Mouse (Mus musculus): Measurements from ENCODE around the gene Ganab.

The Ganab gene

DNA sequence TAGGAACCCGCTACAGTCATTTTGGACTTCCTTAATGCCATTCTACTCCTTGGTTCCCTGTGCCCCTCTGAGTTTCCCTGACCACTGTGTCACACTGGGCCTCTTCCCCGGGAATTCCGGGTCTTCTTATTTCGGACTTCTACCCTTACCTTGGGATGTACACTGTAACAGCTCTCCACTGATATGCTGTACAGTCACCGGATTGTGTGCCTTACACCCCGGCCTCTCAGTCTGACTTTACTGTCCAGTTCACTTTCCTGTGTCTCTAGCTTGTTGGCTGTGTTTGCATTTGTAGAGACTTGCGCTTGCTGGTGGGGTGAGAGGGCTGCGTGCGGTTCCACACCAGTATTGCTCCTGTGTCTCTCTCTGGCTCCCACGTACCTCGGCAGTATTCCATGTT is 32.2 kb downstream of the Ganab start:
- no peak for DNase-seq

DNA sequence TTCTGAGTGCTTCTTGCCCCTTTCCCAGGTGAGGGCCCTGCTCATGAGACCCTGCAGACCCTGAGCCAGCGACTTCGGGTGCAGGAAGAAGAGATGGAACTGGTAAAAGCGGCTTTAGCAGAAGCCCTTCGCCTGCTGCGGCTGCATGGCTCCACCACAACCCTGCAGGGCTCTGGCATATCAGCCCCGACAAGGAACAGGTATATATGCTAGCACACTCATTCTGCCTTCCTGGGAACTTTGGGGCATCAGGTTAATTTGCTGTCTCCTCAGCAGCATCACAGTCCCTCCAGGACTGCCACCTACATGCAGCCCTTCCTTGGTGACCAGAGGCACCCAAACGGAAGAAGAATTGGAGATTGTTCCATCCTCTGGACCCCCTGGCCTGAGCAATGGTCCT is 32.9 kb downstream of the Ganab start:
- no peak for DNase-seq

DNA sequence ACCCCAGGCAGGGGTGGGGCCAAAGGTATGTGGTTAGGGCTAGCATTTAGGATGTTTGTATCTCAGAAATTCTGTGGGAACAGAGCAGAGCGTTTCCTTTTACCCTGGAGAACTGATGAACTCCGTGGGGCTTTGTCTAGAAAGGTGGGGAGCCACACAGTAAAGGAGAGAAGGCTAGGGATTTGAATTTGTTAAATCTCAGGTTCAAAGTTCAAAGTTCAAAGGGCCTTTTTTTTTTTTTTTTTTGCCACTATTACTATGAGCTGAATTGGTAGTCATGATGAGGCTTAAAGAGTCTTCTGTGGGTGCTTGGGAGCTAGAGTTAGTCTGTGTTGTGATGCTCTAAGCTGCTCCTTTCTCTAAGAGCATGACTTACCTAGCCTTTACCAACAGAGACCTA is 38.9 kb downstream of the Ganab start:
- no peak for DNase-seq

DNA sequence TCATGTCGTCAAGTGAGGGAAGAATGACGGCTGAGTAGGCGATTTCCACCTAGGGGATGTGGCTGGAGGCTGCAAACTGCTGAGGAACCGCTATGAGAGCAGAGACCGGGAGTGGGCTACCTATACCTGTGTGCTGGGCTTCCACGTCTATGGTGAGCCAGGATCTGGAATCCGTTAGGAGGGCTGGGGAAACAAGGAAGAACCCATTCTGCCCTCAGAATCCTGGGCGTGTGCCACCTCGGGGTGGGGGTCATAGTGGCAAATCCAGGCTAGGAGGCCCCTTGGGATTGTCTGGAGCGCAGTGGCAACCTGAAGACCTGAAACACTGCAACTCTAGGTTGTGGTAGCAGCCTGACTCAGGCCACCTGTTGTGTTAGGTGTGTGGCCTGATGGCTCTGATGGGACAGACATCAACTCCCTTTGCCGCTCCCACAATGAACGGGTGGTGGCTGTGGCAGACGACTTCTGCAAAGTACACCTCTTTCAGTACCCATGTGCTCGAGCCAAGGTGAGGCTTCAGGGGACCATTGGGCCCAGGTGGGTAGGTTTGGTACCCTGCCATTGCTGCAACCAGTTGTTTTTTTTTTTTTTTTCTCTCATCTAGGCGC is 42.8 kb downstream of the Ganab start:
- no peak for DNase-seq

DNA sequence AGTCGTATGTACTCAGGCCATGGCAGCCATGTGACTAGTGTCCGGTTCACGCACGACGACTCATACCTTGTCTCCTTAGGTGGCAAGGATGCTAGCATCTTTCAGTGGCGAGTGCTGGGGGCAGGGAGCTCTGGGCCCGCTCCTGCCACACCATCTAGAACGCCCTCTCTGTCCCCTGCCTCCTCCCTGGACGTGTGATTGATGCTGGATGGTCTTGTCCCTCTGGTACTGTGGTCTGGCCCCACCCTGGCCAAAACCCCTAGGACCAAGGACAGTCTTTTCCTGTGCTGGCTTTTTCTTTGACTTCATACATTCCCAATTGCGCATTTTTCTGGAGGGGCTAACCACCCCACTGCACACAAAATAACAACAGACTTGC is 43.3 kb downstream of the Ganab start:
- DNase-seq: no peak

DNA sequence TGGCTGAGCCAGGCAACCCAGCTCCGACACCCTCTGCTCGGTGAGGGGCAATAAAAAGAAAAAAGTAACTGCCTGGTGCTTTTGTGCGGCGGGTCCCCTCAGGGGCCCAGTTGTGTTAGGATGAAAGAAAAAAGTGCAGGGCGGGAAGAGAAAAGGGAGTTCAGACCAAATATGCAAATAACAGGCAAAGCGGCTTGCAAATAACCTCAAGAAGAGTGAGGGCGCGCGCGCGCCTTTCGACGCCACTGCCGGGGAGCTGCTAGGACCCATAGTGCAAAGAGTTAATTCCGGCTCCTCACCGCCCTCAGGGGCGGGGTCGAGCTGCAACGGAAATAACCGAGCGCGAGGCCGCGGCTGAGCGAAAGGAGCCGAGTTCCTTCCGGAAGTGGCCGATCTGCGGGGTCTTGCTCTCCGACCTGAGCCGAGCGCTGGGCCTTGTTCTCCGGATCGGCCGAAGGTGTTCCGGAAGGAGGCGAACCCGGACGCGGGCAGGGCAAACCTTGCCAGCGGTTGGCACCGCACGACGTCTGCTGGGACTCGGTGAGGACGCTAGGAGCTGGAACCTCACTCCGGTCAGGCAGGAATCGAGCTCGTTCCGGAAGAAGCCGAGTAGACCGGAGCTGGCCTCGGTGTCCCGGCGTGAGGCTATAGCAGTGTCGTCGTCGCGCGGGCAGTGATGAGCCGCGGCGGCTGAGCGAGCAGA is 43.8 kb downstream of the Ganab start, which contains the start of gene Mta2:
Mta2 (plus strand) TSS at position 361 of the 703 bp plus-strand sequence.
- peak; percentile 94 for DNase-seq

DNA sequence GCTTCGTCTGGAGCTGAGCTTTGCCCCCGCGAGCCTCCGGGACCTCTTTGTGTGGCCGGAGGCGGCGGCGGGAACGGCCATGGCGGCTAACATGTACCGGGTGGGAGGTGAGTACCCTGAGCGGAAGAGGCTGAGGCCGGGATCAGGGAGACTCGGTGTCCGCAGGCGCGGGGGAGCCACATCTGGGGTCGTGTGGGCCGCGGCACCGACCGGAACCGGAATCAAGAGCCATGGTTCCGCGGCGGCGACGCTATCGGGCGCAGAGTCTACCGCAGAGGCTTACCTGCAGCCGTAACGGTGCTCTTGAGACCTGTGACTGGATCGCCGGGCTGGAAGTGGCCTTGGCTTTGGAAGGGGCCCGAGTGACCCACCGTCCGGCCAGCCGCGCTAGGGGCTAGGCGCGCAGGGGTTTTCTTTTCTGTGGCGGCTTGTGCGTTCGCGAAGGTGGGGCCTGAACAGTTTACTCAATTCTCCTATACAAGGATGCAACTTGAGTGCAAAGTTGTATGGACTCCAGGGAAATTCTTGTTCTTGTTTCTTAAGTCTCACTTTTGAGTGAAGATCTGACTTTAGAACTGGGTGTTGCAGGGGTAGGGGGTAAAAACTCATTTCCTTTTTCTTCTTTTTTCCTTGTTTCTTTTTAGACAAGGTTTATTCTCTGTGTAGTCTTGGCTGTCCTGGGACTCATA is 44.5 kb downstream of the Ganab start:
- DNase-seq: peak; percentile 51

DNA sequence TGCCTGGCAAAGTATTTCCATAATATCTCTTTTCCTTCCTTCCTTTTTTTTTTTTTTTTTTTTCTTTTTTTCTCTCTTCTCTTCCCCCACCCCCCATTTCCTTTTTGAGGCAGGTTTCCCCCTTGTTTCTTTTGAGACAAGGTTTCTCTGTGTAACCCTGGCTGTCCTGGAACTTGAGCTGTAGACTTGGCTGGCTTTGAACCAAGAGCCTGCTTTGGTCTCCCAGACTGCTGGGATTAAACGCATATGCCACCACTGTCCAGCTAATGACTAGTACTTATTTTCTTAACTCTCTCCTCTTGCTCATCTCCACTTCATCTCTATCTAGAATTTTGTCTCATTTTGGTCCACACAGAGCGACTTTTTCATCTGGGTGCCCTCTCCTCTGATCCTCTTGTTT is 45.2 kb downstream of the Ganab start:
- DNase-seq: no peak

DNA sequence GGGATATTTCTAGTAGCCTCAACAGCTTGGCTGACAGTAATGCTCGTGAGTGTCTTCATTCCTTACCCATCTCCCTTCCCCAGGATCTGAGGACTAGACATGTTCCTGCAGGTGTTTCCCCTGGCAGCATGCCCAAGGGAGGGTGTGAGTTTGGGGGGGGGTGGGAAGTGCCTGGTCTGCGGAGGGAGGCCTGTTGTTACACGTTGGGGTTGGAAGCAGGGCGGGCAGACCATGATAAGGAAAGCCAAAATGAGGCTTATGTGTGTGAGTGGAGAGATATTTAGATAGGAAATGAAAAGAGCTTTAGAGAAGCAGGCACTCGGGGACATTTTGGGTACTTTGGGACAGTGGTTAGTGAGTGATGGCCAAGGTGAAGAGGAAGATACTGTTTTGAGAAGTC is 46.2 kb downstream of the Ganab start:
- no peak for DNase-seq

DNA sequence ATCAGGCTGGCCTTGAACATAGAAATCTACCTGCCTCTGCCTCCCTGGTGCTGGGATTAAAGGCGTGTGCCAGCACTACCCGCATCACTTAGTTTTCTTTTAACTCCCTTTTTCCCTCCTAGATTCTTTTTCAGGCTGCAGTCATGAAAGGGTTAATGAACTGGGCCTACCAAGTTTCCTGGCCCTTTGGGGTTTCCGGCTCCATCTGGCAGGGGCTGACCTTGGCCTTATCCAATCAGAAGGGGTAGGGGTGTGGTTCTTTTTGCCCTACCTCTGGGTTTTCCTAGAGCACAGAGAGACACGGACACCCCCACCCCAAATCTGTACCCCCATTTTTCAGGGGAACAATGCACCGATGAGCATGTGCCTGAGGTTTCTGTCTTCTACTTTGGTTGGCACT is 46.9 kb downstream of the Ganab start:
- DNase-seq: no peak

DNA sequence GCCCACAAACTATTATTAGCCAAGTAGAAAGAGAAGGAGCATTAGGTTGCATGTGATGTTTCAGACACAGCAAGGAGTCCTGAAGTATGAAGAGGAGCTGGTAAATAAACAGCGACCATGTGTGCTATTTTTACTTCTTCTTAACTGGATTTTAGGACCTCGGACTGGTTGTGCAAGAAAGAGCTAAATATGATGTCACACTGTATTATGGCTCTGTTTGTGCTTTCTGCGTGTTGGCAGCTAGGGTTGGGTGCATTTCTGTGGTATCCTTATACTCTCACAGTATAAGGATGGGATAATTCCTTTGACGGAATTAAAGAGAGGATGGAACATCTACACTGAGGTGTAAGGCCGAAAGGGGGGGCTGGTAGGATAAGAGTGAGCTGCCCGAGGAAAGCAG is 47.4 kb downstream of the Ganab start:
- DNase-seq: no peak

DNA sequence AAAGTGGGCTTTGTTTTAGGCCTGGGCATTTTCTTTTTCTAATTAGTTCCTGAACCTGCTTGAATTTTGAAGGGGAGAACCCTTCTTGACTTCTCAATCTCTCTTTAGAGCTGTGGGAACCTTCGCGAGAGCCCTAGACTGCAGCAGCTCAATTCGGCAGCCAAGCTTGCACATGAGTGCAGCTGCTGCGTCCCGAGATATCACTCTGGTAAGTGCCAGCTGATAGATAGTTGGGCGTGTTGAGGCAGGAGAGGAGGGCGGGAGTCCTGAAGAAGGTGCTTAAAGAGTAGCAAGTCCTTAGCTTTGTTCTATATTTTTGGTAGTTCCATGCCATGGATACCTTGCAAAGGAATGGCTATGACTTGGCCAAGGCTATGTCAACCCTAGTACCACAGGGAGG is 49.1 kb downstream of the Ganab start:
- DNase-seq: no peak

DNA sequence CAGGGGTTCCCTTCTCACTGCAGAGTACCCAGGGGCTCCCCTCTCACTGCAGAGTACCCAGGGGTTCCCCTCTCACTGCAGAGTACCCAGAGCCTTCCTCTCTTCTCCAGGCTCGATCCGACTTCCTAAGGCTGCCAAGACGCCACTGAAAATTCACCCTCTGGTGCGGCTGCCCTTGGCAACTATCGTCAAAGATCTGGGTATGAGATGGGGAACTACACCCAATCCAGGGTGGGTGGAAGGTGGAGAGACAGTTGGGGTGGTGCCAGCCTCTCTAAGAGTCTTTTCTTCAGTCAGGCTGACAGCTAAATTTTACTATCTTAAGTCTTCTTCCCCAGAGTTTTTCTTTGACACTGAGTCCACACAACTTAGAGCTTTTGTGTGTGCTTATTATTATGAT is 52.3 kb downstream of the Ganab start:
- no peak for DNase-seq

DNA sequence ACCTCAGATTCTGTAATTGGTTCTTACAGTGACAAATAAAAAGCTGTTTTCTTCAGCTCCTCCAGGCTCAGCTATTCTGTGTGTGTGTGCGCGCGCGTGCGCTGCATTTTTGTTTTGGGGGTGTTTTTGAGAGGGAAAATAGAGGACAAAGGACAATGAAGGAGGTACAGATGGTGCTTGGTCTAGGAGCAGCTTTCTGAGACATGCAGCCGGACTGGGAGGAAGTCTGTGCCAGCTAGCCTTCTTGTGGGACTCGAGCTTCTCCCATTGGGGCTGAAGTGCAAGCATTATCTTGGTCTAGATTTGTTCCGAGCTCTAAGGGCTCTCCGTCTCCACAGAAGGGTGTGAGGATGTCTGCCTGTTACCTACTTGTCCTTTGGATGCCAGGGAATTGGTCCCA is 54.4 kb downstream of the Ganab start:
- no peak for DNase-seq

DNA sequence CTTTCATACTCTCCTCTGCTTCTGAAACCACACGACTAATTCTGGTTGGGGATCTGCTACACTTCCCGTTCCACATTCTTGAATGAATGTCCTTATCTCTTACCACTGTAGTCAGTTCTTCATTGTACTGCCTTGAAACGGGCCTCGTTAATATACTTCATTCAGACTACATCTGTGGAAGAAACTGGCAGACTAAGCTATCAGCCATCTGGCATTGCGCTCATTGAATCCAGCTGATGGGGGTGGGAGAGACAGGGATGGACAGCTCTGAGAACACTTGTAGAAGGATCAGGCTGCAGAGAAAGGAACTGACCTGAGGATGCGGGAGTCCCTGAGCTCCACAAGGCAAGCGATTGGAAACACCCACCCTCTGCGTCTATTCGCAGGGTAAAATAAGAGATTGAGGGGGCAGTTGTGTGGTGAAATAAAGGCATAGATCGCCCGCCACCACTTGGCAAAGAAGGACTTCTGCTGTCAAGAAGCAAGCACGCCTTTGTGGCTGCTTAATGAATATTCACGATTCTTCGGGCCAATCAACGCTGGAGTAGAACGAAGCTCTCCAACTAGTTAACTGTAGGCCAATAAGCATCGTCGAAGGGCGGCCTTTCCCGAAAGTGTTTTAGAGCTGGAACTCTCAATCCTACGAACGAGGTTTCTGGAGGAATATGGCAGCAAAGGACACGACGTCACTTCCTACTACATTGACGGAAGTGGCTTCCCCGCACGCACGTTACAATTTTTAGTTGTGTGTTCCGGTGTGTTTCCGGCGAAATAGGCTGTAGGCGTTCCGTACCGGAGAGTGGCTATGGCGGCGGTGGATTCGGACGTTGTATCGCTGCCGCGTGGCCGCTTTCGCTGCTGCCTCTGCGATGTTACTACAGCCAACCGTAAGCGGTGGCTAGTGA is 55.5 kb downstream of the Ganab start, which contains the start of gene Tut1:
Tut1 (plus strand) TSS at position 713 of the 905 bp plus-strand sequence.
- peak; percentile 95 for DNase-seq

DNA sequence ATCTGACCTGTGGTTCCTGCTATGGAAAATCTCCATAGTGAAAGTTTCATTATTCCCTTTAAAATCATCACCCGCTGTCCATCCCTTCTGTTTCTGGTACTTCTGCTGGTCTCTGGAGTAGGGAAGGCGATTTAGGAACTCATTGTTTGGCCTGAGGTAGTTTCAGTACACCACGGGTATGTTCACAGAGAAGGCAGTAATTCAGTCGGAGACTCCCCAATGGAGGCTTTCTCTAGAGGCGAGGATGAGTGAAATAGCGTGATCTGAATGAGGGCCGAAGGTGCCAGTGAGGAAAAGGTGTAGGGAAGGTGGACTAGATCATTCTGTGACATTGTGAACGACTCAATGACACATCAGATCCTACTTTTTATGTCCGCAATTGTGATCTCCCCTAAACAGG is 56.3 kb downstream of the Ganab start:
- DNase-seq: no peak

DNA sequence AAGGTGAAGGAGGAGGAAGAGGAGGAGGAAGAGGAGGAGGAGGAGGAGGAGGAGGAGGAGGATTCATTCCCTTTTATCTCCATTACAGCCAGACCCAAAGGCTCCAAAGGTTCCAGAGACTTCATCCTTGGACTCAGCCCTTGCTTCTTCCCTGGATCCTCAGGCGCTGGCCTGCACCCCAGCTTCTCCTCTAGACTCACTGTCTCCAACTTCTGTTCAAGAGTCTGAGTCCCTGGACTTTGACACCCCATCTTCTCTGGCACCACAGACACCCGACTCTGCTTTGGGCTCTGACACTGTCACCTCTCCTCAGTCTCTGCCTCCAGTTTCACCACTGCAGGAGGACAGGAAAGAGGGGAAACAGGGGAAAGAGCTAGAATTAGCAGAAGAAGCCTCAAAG is 64.4 kb downstream of the Ganab start:
- DNase-seq: no peak

DNA sequence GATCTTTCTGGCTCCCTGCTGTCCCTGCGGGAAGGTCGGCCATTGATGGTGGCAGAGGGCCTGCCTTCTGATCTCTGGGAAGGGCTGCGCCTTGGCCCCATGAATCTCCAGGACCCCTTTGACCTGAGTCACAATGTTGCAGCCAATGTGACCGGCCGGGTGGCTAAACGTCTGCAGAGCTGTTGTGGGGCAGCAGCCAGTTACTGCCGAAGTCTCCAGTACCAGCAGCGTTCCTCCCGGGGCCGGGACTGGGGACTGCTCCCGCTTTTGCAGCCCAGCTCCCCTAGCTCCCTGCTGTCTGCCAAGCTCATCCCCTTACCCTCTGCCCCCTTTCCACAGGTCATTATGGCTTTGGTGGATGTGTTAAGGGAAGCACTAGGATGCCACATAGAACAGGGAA is 67.2 kb downstream of the Ganab start:
- no peak for DNase-seq

DNA sequence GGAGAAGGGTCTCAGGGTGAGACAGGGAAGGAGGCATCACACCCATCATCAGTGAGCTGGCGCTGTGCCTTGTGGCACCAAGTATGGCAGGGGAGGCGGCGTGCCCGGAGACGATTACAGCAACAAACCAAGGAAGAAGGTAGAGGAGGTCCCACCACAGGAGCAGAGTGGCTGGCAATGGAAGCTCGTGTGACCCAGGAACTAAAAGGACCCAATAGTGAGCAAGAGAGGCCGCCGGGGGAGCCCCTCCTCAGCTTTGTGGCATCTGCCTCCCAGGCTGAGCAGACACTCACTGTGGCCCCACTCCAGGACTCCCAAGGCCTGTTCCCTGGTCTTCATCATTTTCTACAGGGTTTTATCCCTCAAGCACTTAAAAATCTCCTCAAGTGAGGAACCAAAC is 67.9 kb downstream of the Ganab start:
- DNase-seq: no peak

DNA sequence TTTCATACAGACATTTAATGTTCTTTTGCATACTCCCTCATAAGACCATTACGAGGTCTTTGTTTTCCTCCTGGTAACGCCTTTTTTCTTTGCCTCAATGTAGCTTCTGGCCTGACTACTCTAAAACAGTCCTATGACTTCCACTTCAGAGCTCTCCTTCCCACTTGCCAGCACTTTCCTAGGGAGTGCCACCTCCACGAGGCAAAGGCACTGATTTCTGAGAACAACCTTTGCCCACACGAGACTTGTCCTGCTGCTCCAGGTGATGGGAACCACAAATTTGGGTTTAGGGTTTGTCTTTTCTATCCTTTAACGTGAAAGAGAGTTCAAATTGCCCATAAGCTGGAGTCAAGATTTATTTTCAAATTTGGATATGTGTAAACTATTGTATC is 68.3 kb downstream of the Ganab start:
- no peak for DNase-seq

Measured in right cerebral cortex, adult 18-20 months (tissue).